Mouse (Mus musculus): ENCODE data around the gene Mef2d.

Mef2d gene

GRCm38 (mm10) chr3:88136945-88137494, 5.2 kb upstream of the Mef2d start:
- no peak for DNase-seq (ENCODE audit: extremely low spot score, low read depth, low spot score)

- no peak for DNase-seq (ENCODE audit: extremely low spot score, low read depth, low spot score)
Measured at GRCm38 (mm10) chr3:88137821-88138220, 4.4 kb upstream of the Mef2d start.

GRCm38 (mm10) chr3:88138336-88139242, 3.6 kb upstream of the Mef2d start:
- DNase-seq (ENCODE audit: extremely low spot score, low read depth, low spot score): peak; percentile 91

DNA sequence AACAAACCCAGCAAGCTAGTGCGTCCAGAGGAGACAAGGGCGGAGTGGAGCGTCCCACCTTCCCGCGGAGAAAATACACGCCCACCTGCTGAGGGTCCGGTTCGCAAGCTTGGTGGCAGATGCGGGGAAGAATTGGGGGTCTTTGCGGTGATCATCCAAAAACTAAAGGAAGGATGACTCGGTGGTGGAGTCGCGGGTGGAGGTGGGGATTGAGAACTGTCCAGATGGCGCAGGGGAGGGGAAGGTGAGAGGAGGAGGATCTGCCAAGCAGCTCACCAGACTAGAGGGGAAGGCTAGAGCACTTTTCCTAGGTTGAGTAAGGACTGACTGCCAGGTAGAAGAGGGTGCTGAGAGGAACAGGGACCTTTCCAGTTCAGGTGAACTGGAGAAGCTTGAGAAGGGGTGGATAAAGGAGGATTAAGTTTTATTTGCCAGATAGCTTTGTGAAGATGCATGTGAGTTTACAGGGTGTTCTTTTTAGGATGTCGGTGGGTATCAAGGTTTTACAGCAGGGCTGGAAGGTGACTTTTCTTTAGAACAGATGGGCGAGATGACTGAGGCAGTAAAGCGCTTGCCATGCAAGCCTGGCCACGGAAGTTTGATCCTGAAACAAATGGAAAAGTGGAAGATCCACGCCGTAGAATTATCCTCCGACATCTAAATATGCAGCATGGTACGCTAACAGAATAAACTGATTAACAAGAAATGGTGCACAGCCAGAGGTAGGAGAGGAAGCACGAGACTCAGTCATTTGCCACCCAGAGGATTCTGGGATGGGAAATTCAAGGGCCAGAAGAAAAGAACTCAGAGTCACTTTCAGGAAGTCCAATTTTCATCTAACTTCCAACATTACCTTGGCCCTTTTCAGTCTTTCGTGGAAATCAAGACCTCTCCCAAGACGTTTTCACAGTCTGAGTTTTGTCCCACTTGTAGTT, 2.7 kb upstream of the Mef2d start:
- no peak for DNase-seq (ENCODE audit: extremely low spot score, low read depth, low spot score)

- no peak for DNase-seq (ENCODE audit: extremely low spot score, low read depth, low spot score)
Measured at GRCm38 (mm10) chr3:88140178-88140902, 1.8 kb upstream of the Mef2d start.

- DNase-seq (ENCODE audit: extremely low spot score, low read depth, low spot score): no peak
Measured at GRCm38 (mm10) chr3:88140903-88141430, 1.2 kb upstream of the Mef2d start.

- DNase-seq (ENCODE audit: extremely low spot score, low read depth, low spot score): no peak
Measured at GRCm38 (mm10) chr3:88141439-88141786, 759 bp upstream of the Mef2d start.

GRCm38 (mm10) chr3:88142546-88142915, 359 bp downstream of the Mef2d start:
- DNase-seq (ENCODE audit: extremely low spot score, low read depth, low spot score): no peak

DNA sequence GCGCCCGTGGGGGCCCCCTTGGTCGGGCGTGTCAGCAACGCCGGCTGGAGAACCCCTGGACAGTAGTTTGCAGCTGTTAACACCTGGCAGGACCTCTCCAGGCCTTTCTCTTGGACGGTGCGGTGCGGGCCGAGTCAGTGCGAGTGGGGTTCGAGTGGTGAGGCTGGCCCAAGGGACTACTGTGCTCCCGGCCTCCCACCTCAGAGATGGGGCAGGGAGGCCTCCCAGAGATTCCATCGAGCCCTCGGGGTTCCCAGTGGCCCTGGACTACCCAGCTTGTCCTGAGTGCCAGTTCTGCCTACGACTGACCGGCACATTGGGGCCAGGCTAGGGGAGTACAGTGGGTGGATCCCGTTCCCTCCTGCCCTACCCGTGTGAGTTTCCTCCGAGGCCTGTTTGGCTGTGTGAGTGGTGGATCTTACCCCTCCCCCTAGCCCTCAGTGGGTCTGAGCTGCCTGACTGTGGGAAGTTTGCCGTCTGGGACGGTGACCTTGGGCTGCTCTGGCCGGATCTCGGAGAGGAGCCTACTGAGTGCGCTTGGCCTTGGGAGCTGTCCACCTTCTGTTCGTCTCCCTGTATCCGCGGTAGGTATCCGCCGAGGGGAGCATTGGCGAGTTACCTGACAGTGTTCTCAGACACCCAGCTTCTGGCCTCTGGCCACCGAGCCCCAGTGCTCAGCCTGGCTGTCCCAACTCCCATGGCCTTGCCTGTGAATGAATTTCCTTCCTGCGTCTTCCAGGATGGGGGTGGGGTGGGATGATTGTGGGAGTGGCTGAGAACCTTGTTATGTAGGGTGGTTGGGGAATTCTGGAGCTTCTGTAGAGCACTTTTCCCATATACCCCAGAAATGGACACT, 972 bp downstream of the Mef2d start:
- DNase-seq (ENCODE audit: extremely low spot score, low read depth, low spot score): no peak

DNA sequence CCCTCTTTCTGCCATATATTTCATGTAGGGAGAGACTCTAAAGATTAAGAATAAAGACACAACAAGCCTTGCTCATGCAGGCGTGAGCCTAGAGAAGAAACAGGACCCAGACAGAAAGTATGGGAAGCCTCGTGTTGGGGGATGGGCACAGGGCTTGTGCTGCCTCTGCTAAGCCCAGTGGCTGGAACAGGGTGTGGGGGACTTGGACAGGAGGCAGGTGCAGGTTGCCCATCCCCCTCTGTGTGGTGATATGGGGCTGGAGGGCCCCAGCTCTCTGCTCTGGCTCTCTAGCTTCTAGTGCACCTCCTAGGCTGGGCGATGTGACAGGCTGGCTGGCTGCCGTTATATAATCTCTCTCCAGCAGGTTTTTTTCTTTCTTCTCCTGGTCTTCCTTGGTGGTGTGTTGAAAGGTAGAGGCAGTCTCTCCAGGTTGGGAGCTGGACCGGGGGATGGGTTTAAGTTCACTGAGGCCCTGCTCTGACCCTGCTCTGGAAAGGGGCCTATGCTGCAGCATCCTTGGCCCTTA, 1.9 kb downstream of the Mef2d start:
- no peak for DNase-seq (ENCODE audit: extremely low spot score, low read depth, low spot score)

- DNase-seq (ENCODE audit: extremely low spot score, low read depth, low spot score): no peak
Measured at GRCm38 (mm10) chr3:88144648-88145410, 2.7 kb downstream of the Mef2d start.

DNA sequence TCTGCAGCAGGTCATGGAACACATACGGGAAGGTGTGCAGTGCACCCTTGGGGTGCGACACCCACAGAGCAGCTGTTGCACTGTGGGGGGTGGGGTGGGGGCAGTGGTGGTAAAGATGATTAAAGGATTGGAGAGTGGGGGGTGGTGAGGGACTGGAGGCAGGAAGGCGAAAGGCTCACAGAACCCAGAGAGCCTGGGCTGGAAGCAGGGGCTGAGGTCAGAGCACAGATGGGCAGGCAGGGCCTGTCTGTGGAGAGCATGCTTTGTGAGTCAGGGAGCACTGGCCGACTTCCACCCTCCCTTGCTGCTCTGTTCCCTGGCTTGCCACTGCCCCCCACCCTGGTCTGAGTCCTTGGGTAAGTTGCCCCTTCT, 3.2 kb downstream of the Mef2d start:
- DNase-seq (ENCODE audit: extremely low spot score, low read depth, low spot score): no peak

DNA sequence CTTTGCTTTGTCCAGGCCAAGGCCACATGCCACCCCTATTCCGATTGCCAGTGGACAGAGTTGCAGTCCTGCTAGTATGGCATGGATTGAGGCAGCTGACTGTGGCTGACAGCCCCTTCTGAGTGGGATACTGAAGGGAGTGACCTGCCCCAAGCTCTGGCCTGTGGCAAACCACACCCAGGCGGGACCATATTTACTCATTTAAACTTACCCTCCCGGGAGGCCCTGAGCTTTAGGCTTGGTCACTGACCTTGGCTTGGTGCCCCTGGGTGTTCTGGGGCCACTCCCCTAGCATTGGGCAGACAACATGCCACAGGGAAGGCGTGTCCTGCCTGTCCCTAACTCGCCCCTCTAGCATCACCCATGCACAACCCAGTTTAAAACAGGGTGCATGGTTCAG, 3.8 kb downstream of the Mef2d start:
- no peak for DNase-seq (ENCODE audit: extremely low spot score, low read depth, low spot score)

GRCm38 (mm10) chr3:88146376-88147112, 4.4 kb downstream of the Mef2d start:
- no peak for DNase-seq (ENCODE audit: extremely low spot score, low read depth, low spot score)

- no peak for DNase-seq (ENCODE audit: extremely low spot score, low read depth, low spot score)
Measured at GRCm38 (mm10) chr3:88147444-88147843, 5.3 kb downstream of the Mef2d start.

DNA sequence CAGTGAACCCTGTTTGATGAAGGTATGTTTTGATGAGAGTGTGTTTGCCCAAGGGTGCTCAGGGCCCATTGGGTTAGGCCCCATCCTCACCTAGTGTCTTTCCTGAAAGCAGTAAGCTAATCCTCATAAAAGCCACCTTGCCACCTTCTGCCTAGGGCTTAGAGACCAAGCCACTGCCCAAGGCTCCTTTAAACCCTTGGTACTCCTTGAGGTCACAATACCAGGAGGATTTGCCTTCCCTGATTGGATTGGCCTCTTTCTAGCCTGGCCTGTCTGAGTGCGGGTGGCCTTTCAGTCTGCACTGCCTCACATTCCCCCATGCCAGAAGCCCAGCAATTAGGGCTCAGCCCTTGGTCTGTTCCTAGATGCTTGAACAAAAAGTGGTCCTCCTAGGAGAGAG, 5.7 kb downstream of the Mef2d start:
- DNase-seq (ENCODE audit: extremely low spot score, low read depth, low spot score): no peak

- DNase-seq (ENCODE audit: extremely low spot score, low read depth, low spot score): no peak
Measured at GRCm38 (mm10) chr3:88148354-88148753, 6.2 kb downstream of the Mef2d start.
